Mouse (Mus musculus): ENCODE measurements around the gene Usf2.

GRCm38 (mm10) chr7:30908992-30909431 lies 47.6 kb downstream of the Usf2 start:
- no peak for TF ChIP-seq POLR2A (IDR thresholded peaks at IDR 0.05; ENCODE audit: control insufficient read depth, extremely low read depth, insufficient read depth, low read length, poor library complexity)
- no peak for TF ChIP-seq CTCF (IDR thresholded peaks at IDR 0.05; ENCODE audit: borderline replicate concordance, control insufficient read depth, extremely low read depth, insufficient read depth, low read length, poor library complexity)

Data from thymus, adult 2 months (tissue).